Mouse (Mus musculus) kidney, adult 8-10 months (tissue): ENCODE results near the gene Mcrip1.
"Not testable (repeated sequence)": the region's sequence is repeated elsewhere in the genome, so short reads cannot be mapped to it uniquely, and the experiment has no call there.

Experiments
- DNase-seq, 2 experiments: peaks; one replicate each; pipeline ENCODE4 v3.0.0; 2022

Mcrip1 gene

GRCm38 (mm10) chr11:120549168-120549945 lies at the start of gene Mcrip1:
Mcrip1 (minus strand) TSS chr11:120549727.
- peak; percentile 93 for DNase-seq

- DNase-seq: no peak
These were observed 49.5 kb upstream of the Mcrip1 start for GRCm38 (mm10) chr11:120598990-120599549.

GRCm38 (mm10) chr11:120598283-120598989 lies 48.9 kb upstream of the Mcrip1 start, which contains the start of the genes Alyref and Anapc11:
Alyref (minus strand) TSS chr11:120598365.
Anapc11 (plus strand) TSS chr11:120598421.
- peak; percentile 90 to 91 for DNase-seq

GRCm38 (mm10) chr11:120597240-120598235 lies 48.0 kb upstream of the Mcrip1 start:
- no peak for DNase-seq

GRCm38 (mm10) chr11:120588531-120588930 lies 39.0 kb upstream of the Mcrip1 start:
- DNase-seq: no peak

GRCm38 (mm10) chr11:120583937-120584336 lies 34.4 kb upstream of the Mcrip1 start:
- DNase-seq: no peak

GRCm38 (mm10) chr11:120582982-120583293 lies 33.4 kb upstream of the Mcrip1 start:
- DNase-seq: not testable (repeated sequence)

GRCm38 (mm10) chr11:120582268-120582981 lies 32.9 kb upstream of the Mcrip1 start:
- DNase-seq: peak; percentile 36 to 63

- peak; percentile 76 to 85 for DNase-seq
These were observed 32.2 kb upstream of the Mcrip1 start, which contains the start of gene Arhgdia for GRCm38 (mm10) chr11:120581490-120582267. Arhgdia (minus strand) TSS chr11:120581624.

GRCm38 (mm10) chr11:120580871-120581331 lies 31.4 kb upstream of the Mcrip1 start:
- peak in 1 of 2 experiments; percentile 33 for DNase-seq

GRCm38 (mm10) chr11:120580190-120580589 lies 30.7 kb upstream of the Mcrip1 start:
- peak; percentile 43 to 49 for DNase-seq

- peak; percentile 59 to 79 for DNase-seq
These were observed 30.0 kb upstream of the Mcrip1 start for GRCm38 (mm10) chr11:120579316-120580107.

GRCm38 (mm10) chr11:120578694-120579243 lies 29.2 kb upstream of the Mcrip1 start:
- DNase-seq: peak in 1 of 2 experiments; percentile 27

- DNase-seq: peak; percentile 60
These were observed 28.6 kb upstream of the Mcrip1 start for GRCm38 (mm10) chr11:120578024-120578693.

- peak; percentile 66 to 75 for DNase-seq
These were observed 27.9 kb upstream of the Mcrip1 start for GRCm38 (mm10) chr11:120577211-120578023.

GRCm38 (mm10) chr11:120576365-120576981 lies 26.9 kb upstream of the Mcrip1 start:
- peak; percentile 85 to 91 for DNase-seq

GRCm38 (mm10) chr11:120575940-120576339 lies 26.4 kb upstream of the Mcrip1 start:
- DNase-seq: no peak
